Mouse (Mus musculus): ENCODE results near the gene Arel1.
A peak's percentile ranks its signal among the peaks of the same experiment; 100 is the strongest.

Arel1 gene

GRCm38 (mm10) chr12:84907024-84907626 lies 63.6 kb downstream of the Arel1 start:
- peak; percentile 48 for DNase-seq

- DNase-seq = no peak
Observed at GRCm38 (mm10) chr12:84904399-84904798, 66.3 kb downstream of the Arel1 start.

- DNase-seq = no peak
Observed at GRCm38 (mm10) chr12:84900317-84900716, 70.4 kb downstream of the Arel1 start.

- DNase-seq = no peak
Observed at GRCm38 (mm10) chr12:84897322-84897721, 73.4 kb downstream of the Arel1 start.

- DNase-seq = no peak
Observed at GRCm38 (mm10) chr12:84896235-84896634, 74.5 kb downstream of the Arel1 start.

- DNase-seq = peak; percentile 34
Observed at GRCm38 (mm10) chr12:84893648-84894628, 76.8 kb downstream of the Arel1 start.

GRCm38 (mm10) chr12:84890289-84890688 lies 80.4 kb downstream of the Arel1 start:
- DNase-seq = no peak

- no peak for DNase-seq
Observed at GRCm38 (mm10) chr12:84885107-84885876, 85.4 kb downstream of the Arel1 start.

GRCm38 (mm10) chr12:84884423-84885076 lies 86.2 kb downstream of the Arel1 start:
- no peak for DNase-seq

- no peak for DNase-seq
Observed at GRCm38 (mm10) chr12:84882796-84883195, 87.9 kb downstream of the Arel1 start.

- DNase-seq = no peak
Observed at GRCm38 (mm10) chr12:84880091-84880490, 90.6 kb downstream of the Arel1 start.

- DNase-seq = peak; percentile 76
Observed at GRCm38 (mm10) chr12:84876481-84877121, 94.1 kb downstream of the Arel1 start, which contains the start of gene Ltbp2. Gene Ltbp2 (minus strand): TSS chr12:84876532.

GRCm38 (mm10) chr12:84875761-84876480 lies 94.8 kb downstream of the Arel1 start:
- peak; percentile 32 for DNase-seq

GRCm38 (mm10) chr12:84873434-84873833 lies 97.3 kb downstream of the Arel1 start:
- DNase-seq = peak; percentile 73

GRCm38 (mm10) chr12:84872310-84872709 lies 98.4 kb downstream of the Arel1 start:
- no peak for DNase-seq
